Mouse (Mus musculus) kidney, embryonic 15.5 days (tissue): ENCODE measurements around the gene Iqgap2. TPM values are rescaled to one million over a fixed set of nuclear protein-coding genes. Genes with fewer than 3 reads are reported as not detected.

Experiments
- ATAC-seq: fragments of 200-750 bp; cut with Nextera tagmentation; replicated peaks from 2 replicates; pipeline ENCODE4 v1.8.0; 2017; ENCODE audit warnings: moderate TSS enrichment; ENCODE audit not compliant: low FRiP score
- H3K27ac ChIP-seq: fragments of 300-500 bp; sonication (generic); 2 replicates; pipeline ENCODE4 v1.5.1; 2015; ENCODE audit warnings: mild to moderate bottlenecking, inconsistent platforms
- H3K27me3 ChIP-seq: fragments of 300-500 bp; sonication (generic); 2 replicates; pipeline ENCODE4 v1.6.1; 2015; ENCODE audit warnings: inconsistent platforms
- H3K36me3 ChIP-seq: fragments of 300-500 bp; sonication (generic); 2 replicates; pipeline ENCODE4 v1.6.1; 2015; ENCODE audit warnings: inconsistent platforms
- H3K4me1 ChIP-seq: fragments of 300-500 bp; sonication (generic); 2 replicates; pipeline ENCODE4 v1.6.1; 2015; ENCODE audit warnings: inconsistent platforms
- H3K4me2 ChIP-seq: fragments of 300-500 bp; sonication (generic); 2 replicates; pipeline ENCODE4 v1.6.1; 2015; ENCODE audit warnings: moderate library complexity, mild to moderate bottlenecking, inconsistent platforms
- H3K4me3 ChIP-seq: fragments of 300-500 bp; sonication (generic); replicated peaks from 2 replicates; pipeline ENCODE4 v1.5.1; 2015; ENCODE audit warnings: mild to moderate bottlenecking, inconsistent platforms
- H3K9ac ChIP-seq: fragments of 300-500 bp; sonication (generic); 2 replicates; pipeline ENCODE4 v1.6.1; 2015; ENCODE audit warnings: mild to moderate bottlenecking, inconsistent platforms
- H3K9me3 ChIP-seq: fragments of 300-500 bp; sonication (generic); replicated peaks from 2 replicates; pipeline ENCODE4 v1.6.1; 2016; ENCODE audit warnings: inconsistent platforms
- WGBS: fragments of 180-500 bp; shearing (Covaris S2); methylation state at CpG from one replicate; pipeline ENCODE4 v1.1.7; 2015; ENCODE audit warnings: mixed read lengths; 5-methylcytosine and 5-hydroxymethylcytosine counted together
- polyA plus RNA-seq: library from polyadenylated mRNA; unstranded; fragments of >200 nt; fragmentation: Nextera tagmentation; extraction: Ambion mirVana; gene quantifications from 2 replicates; pipeline ENCODE4 v1.2.1, GENCODE M21; 2015

The Iqgap2 gene
- polyA plus RNA-seq, 1 experiment from 2014 or later, result 10.1 TPM

DNA sequence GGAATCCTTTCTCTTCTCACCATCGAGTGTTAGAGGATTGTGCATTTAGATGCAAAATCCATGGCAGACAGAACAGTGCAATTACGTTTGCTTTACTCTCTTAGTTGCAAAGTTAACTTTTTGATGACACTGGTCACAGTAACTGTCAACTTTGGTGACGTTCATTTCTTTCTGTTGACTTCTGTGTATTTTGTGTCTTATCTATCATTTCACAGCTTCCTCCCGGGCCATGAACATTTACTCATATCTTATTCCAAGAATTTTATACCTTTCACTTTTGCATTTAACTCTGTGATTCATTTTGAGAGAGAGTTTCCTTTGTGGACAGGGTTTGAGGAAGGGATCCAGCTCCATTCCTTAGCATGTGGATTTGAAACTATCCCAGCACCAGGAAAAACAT is 238.0 kb downstream of the Iqgap2 start:
- Histone ChIP-seq H3K27me3 (no peaks in the 10 kb centered on the region), H3K27ac (no peak overlapping the region), H3K9me3 (no peaks in the 10 kb centered on the region), H3K4me2 (no peak overlapping the region), H3K4me3 (no peak overlapping the region), H3K36me3 (no peaks in the 10 kb centered on the region), H3K9ac (no peak overlapping the region), H3K4me1 (peaks cover 27% of the 10 kb centered on the region)
- 65% methylated on average over 4 of the region's 4 CpGs for WGBS
- no peak for ATAC-seq

DNA sequence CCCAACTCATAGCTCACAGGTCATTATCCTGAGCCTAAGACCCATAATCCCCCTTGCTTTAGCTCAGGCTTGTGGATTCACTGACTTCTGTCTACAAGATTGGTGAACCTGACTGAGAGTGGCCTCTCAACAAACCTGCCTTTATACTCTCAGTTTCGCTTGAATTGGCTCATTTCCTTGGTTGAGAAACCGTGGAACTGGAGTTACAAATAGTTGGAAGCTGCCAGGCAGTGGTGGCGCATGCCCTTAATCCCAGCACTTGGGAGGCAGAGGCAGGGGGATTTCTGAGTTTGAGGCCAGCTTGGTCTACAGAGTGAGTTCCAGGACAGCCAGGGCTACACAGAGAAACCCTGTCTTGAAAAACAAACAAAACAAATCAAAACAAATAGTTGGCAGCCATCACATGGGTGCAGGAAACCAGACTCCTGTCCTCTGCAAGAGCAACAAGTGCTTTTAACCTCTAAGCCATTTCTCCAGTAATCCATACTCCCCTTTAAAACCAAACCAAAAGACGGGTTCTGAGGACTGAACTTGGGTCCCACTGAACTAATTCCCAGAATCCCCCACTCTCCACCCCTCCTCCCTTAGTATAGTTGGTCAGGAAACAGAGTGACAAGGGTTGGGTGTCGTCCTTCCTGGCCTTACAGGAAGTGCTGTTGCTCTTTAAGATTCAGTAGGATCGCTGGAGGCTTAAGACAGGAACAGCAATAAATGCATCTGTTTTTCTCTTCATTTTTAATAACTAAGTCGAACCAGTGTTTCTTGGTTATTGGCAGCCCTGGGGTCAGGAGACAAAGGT is 239.7 kb downstream of the Iqgap2 start:
- no peaks in the 10 kb centered on the region for H3K9me3 ChIP-seq
- H3K4me2 ChIP-seq, result no peak overlapping the region
- no peaks in the 10 kb centered on the region for H3K27me3 ChIP-seq
- H3K4me3 ChIP-seq, result no peak overlapping the region
- H3K36me3 ChIP-seq, result no peaks in the 10 kb centered on the region
- 61% methylated on average over 7 of the region's 7 CpGs for WGBS
- no peak for ATAC-seq
- no peak overlapping the region for H3K27ac ChIP-seq
- peaks cover 29% of the 10 kb centered on the region for H3K4me1 ChIP-seq
- no peak overlapping the region for H3K9ac ChIP-seq

DNA sequence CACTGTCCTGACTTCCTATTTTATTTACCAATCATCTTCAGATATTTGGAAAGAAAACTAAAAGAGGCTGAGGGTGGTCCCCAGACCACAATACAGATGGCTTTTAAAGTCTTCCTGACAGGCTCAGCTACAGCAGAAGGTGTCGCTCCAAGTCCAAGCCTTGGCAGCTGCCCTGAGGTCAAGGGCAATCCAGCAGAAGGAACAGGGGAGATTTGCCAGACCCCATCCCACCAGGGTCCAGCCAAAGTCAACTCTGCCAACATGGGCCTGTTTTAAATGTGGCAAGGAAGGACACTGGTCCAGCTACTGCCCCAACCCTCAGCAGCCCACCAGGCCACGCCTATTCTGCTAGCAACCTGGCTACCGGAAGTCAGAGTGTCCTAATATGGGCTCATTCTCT is 241.8 kb downstream of the Iqgap2 start:
- H3K9me3 ChIP-seq, result no peaks in the 10 kb centered on the region
- no peak overlapping the region for H3K9ac ChIP-seq
- peaks cover 21% of the 10 kb centered on the region for H3K4me1 ChIP-seq
- no peaks in the 10 kb centered on the region for H3K36me3 ChIP-seq
- no peak overlapping the region for H3K27ac ChIP-seq
- ATAC-seq, result no peak
- H3K4me3 ChIP-seq, result no peak overlapping the region
- H3K27me3 ChIP-seq, result no peaks in the 10 kb centered on the region
- H3K4me2 ChIP-seq, result no peak overlapping the region
- 87% methylated on average over 3 of the region's 3 CpGs for WGBS

DNA sequence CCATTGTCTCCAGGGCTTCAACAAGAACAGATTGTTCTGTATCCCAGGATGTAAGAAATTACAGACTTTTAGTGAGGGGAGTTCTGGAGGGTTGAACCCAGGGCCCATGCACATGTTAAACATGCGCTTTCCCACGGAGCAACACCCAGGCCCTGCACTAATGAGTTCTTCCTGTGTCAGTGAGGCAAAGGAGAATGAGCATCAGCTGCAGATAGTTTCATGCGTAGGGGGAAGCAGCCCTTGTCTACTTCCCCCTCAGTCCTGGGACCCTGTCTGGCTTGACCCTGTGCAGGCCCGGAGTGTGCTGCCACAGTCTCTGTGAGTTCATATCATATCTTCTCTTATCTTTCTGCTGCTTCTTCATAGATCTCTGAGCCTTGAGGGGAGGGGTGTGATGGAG is 244.5 kb downstream of the Iqgap2 start:
- Histone ChIP-seq H3K4me3 (no peak overlapping the region), H3K9me3 (no peaks in the 10 kb centered on the region), H3K36me3 (no peaks in the 10 kb centered on the region), H3K9ac (no peak overlapping the region), H3K4me2 (no peak overlapping the region), H3K4me1 (peaks cover 17% of the 10 kb centered on the region), H3K27me3 (no peaks in the 10 kb centered on the region), H3K27ac (peak overlapping the region; percentile 86)
- 24% methylated on average over 4 of the region's 4 CpGs for WGBS
- ATAC-seq, result peak; percentile 55

DNA sequence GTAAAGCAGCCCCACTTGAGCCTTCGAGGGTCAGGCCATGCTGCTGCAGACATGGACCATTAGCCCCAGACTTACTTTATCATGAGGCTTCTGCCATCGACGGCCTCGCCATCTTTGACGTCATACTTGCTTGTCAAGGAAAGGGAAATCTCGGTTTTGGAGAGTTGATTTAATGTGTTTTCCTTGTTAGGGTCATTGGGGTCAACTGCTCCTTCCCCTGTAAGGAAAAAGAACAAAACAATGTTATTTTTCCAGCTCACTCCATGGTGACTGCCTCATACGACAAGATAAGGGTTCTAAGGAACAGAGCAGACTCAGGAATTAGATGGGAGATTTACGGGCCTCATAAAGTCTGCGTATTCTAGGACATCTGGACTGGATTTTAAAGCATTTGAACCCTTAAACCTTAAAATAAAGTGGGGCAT is 245.0 kb downstream of the Iqgap2 start:
- Histone ChIP-seq H3K36me3 (no peaks in the 10 kb centered on the region), H3K9me3 (no peaks in the 10 kb centered on the region), H3K9ac (no peak overlapping the region), H3K4me2 (no peak overlapping the region), H3K4me1 (peaks cover 19% of the 10 kb centered on the region), H3K27me3 (no peaks in the 10 kb centered on the region), H3K4me3 (no peak overlapping the region), H3K27ac (peak overlapping the region; percentile 86; the same call in 1 of the 2 replicates)
- 12% methylated on average over 9 of the region's 9 CpGs for WGBS
- peak; percentile 88 for ATAC-seq

DNA sequence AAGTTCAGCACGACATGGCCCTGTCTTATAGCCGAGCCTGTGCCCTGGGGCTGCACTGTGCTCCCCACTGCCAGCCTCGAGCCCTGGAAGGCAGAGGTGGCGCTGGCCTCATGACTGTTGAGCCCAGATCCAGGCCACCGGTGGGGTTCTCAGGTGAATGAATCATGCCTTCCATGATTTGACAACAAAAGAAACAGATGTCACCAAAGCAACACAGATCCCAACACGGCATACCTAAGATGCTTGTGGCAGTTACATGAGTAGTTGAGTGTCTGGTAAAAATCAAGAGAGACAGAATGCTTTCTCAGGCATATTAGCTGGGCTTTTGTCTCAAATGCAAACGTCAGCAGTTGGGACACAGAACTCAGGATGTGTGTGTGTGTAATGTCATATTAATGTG is 248.0 kb downstream of the Iqgap2 start:
- H3K36me3 ChIP-seq, result no peaks in the 10 kb centered on the region
- H3K4me2 ChIP-seq, result no peak overlapping the region
- H3K9me3 ChIP-seq, result no peaks in the 10 kb centered on the region
- 62% methylated on average over 7 of the region's 7 CpGs for WGBS
- H3K27ac ChIP-seq, result no peak overlapping the region
- no peak overlapping the region for H3K9ac ChIP-seq
- ATAC-seq, result no peak
- H3K27me3 ChIP-seq, result no peaks in the 10 kb centered on the region
- H3K4me1 ChIP-seq, result peaks cover 41% of the 10 kb centered on the region
- no peak overlapping the region for H3K4me3 ChIP-seq

DNA sequence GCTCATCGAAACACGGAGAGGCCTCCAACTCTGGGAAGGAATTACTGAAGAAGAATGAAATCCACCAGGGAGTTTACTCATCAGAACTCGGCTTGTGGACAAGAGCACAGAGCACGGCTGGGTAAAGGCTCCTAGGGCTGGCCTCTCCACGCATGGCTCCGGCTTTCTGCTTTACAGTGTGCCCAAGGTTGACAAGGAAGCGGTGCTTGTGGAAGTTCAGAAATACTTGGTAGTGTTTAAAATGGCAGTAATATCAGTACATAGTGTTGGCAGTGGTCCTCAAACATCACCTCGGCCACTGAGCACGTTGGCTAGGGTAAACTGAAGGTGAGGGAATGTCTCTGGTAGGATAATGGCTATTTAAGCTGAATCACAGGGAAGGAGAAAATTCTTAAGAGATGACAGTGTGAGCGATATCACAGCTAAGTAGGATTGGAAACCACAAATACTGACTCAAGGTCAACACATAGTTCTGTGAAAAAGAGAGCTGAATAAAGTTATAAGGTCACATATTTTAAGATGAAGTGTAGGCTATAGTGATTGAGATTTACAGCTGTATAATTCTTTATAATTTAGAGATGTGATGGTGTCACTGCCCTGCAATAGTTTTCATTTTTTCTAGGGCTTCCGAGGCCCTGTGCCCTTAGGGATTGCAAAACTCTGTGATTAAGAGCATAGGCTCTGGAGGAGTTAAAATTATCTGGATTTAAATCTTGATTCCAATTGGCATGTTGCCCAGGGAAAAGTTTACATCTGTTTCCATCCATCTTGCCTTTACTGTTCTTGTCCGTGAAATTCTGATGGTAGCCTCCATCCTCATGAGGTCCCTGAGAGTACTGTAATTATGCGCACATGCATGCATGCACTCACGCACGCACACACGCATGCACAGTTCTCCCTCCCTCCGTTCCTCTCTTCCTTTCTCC is 250.4 kb downstream of the Iqgap2 start:
- Histone ChIP-seq H3K9me3 (no peaks in the 10 kb centered on the region), H3K4me3 (no peak overlapping the region), H3K9ac (no peak overlapping the region), H3K27me3 (no peaks in the 10 kb centered on the region), H3K36me3 (no peaks in the 10 kb centered on the region), H3K4me1 (peaks cover 42% of the 10 kb centered on the region), H3K4me2 (no peak overlapping the region), H3K27ac (0 out of 2 replicates have a peak overlapping the region, but pooled peaks have one; percentile 42)
- peak; percentile 61 for ATAC-seq
- WGBS, result 72% methylated on average over 17 of the region's 17 CpGs

DNA sequence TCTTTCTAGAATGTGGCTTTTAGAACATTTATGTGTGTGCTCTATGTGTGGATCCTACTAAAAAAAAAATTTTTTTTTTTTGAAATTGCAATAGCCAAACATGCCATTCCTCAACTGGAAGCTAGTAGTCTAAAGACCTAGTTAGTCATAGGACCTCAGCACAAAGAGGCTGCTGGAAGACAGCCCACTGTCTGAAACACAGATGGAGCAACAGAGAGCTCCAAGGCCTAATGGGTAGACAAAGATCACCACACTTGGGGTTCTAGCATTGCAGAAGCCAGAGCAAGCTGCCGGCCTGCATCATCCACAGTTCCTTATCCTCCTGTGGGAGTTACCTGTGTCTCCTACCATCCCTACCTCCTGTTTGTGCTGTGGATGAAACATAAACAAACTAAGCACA is 251.3 kb downstream of the Iqgap2 start:
- ATAC-seq, result no peak
- H3K4me1 ChIP-seq, result peaks cover 39% of the 10 kb centered on the region
- no peak overlapping the region for H3K9ac ChIP-seq
- H3K4me3 ChIP-seq, result no peak overlapping the region
- H3K36me3 ChIP-seq, result no peaks in the 10 kb centered on the region
- H3K4me2 ChIP-seq, result no peak overlapping the region
- H3K9me3 ChIP-seq, result no peaks in the 10 kb centered on the region
- H3K27ac ChIP-seq, result 0 out of 2 replicates have a peak overlapping the region, but pooled peaks have one; percentile 42
- no peaks in the 10 kb centered on the region for H3K27me3 ChIP-seq
- WGBS, result 90% methylated on average over 1 of the region's 1 CpGs

DNA sequence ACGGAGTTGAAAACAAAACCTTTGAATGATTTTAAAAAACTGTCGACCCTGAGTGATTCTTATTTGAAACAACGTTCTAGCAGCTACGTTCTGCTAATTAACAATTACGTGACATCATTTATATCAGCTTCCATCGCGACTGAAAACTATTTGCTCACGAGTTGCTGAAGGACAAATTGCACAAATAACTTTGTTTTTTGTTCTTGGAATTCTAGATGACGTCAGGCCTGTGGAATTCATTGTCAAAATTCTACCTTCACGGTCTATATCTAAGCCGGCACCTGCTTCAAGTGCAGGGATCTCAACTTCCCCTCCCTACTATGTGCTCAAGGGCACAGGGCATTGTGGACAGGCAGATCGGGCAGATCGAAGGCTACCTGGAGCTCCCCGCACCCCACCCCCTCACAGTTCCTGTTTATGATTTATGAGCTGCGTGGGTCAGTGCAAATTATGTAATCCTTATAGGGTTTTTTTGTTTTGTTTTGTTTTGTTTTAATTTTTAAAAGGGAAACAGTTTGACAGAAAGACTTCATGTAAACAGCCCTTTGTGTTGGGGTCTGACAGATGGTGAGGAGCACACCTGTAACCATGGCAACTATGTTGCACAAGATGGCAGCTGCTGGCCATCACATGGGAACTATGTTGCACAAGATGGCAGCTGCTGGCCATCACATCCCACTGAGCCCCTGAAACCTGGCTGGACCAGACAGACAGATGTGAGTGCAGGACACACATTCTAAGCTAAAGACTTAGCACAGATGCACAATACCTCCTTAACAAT is 252.2 kb downstream of the Iqgap2 start:
- Histone ChIP-seq H3K27ac (peak overlapping the region; percentile 79), H3K9me3 (no peaks in the 10 kb centered on the region), H3K9ac (no peak overlapping the region), H3K27me3 (no peaks in the 10 kb centered on the region), H3K36me3 (no peaks in the 10 kb centered on the region), H3K4me3 (no peak overlapping the region), H3K4me2 (no peak overlapping the region), H3K4me1 (peaks cover 39% of the 10 kb centered on the region)
- WGBS, result 52% methylated on average over 15 of the region's 15 CpGs
- no peak for ATAC-seq

DNA sequence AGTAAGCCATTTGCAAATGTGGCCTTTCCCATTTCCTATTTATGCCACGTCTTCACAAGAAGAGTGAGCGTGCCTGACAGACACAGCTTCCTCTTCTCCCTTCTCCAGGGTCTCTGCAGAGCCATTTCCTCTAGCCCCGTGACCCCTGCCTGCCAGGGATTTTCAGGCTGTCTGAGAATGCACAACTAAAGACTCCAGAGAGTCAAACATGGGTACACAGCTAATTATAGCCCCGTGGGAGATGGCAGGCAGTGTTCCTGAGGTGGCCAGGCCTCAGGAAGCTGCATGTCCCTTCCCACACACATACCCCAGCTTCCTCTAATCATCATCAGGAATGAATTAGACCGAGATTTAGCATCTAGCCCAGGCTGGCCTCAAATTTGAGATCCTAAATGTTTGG is 252.8 kb downstream of the Iqgap2 start:
- H3K27me3 ChIP-seq, result no peaks in the 10 kb centered on the region
- peak overlapping the region; percentile 79 for H3K27ac ChIP-seq
- H3K4me2 ChIP-seq, result no peak overlapping the region
- ATAC-seq, result peak; percentile 49
- WGBS, result 19% methylated on average over 5 of the region's 5 CpGs
- peaks cover 39% of the 10 kb centered on the region for H3K4me1 ChIP-seq
- H3K36me3 ChIP-seq, result no peaks in the 10 kb centered on the region
- no peak overlapping the region for H3K4me3 ChIP-seq
- no peaks in the 10 kb centered on the region for H3K9me3 ChIP-seq
- no peak overlapping the region for H3K9ac ChIP-seq

DNA sequence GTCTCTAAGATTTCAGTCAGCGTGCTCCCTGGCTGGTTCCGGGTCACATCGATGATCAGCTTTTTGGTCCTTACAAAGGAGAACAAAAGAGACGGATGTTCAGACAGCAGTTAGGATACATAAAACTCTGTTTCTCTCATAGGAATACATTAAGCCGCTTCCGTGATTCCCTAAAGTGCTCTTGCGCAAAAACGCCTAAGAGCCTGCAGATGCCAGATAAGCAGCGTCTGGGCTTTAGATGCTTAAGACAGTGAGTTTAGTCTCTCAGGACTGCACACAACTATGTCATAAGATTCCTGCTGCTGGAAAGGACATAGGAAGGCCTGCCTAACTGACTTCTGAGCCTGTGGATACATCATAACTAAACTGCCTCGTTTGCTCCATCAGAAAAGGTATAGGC is 254.0 kb downstream of the Iqgap2 start:
- Histone ChIP-seq H3K9me3 (no peaks in the 10 kb centered on the region), H3K27me3 (no peaks in the 10 kb centered on the region), H3K9ac (no peak overlapping the region), H3K36me3 (no peaks in the 10 kb centered on the region), H3K4me1 (peaks cover 39% of the 10 kb centered on the region), H3K4me2 (no peak overlapping the region), H3K27ac (peak overlapping the region; percentile 79; the same call in 1 of the 2 replicates), H3K4me3 (no peak overlapping the region)
- WGBS, result 82% methylated on average over 10 of the region's 10 CpGs
- no peak for ATAC-seq
